Mouse (Mus musculus) right cerebral cortex, postnatal 36 days (tissue): ENCODE results near the gene Inpp1.
"Not testable (repeated sequence)": the region's sequence is repeated elsewhere in the genome, so short reads cannot be mapped to it uniquely, and the experiment has no call there.

ENCODE experiments used
- DNase-seq, 2 experiments: peaks; one replicate each; pipeline ENCODE4 v3.0.0; 2022; ENCODE audit warnings: low spot score in 2 of 2, mixed read lengths in 1 of 2

The Inpp1 gene

DNA sequence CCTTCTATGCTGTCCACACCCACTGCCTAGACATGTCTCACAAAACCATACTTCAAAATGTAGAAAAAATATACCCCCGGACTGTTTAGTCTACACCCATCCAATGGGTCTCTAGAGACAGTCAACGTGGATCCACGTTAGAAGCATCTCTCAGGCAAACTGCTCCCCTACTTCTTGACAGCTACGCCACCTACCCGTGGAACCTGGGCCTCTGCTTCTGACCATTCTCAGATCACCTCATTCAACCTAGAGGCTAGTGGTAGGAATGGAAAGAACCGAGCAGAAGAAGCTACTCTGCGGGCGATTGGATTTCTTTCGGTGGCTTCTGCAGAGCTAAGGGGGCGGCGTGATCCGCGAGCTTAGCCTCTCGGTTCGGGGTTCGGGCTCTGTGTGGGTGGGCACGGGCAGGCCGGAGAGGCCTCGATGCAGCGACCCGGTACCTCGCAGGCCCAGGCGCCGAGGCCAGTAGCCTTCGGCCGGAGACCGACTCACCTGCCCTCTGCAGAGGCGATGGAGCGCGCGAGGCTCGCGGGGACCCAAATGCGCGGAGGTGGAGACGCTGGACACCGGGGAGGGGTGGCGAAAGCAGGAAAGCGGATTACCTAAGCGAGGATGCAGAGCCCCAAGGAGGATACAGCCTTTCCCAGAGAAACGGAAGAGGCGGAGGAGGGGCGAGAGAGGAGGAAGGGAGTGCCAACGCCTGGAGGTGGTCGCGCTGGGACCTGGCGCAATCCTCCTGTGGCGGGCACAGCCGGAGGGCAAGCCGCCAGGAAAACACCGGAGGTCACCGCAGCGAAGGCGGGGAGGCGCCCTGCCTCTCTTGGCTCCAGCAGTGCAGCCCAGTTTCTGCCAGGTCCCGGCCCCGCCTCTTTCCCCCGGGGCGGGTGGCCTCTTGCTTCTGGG is at the start of gene Inpp1:
Gene Inpp1 (minus strand): TSS at position 779 of the 903 bp plus-strand sequence.
- peak; percentile 45 to 51 for DNase-seq

DNA sequence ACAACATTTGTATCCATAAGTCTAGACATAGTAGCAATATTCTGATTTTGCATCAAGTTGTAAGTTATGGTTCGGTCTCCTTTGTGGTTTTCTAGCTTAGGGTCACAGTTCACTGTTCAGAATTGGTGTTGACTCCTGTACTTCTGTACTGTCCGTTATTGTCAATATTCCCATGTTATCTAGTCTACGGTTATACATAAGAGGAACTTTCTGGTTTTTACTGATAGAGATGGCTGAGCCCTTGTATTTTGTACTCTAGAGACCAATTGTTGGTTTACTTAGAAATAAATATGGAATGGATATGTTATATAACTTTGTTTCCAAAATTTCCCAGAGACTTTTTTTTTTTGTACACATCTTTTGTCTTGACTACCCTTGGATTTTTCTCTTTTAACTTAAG is 48.5 kb upstream of the Inpp1 start:
- no peak for DNase-seq

DNA sequence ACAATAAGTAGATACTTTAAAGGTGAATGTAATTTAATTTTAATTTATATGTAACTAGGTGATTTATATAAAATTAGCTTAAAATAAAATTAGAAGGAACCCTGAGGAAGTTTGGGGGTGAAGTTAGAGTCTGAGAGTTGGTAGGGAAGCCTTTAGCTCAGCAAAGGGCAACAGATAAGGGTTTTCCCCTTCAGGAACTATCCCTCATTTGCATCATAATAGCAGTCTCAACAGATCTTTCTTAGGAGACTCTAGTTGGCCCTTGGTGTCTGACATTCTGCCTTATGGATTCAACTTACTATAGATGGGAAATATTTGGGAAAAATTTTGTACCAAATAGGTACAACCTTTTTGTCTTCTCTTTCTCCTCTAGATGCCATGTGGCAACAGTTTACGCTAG is 46.7 kb upstream of the Inpp1 start:
- no peak for DNase-seq

DNA sequence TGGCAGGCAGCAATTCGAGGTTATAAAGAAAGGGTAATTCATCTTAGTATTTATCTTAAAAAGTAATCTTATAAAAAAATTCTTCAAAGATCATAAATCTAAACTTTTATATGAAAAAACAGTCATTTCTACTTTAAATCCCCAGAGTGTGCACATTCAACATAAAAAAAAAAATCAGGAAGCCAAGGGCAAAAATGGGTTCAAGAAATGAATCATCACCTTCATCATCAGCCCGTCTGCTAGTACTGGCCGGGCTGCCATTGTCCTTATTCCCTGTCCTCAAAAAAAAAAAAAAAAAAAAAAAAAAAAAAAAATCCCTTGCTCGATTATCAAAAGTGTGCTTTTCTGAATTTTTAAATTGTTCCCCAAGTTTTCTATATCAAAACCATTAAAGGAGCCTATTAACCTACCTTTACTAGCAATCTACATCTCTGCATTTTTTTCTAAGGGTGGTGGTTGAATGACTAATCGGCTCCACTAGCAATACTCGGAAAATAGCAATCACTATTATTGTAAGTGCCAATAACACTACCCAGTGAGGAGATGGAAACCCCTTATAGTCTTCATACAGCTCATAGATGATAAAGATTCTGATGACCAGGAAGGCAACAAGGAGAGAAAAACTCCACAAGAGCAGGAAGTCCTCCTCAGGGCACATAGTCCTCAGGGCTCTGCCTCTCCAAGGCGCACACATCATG is 38.6 kb upstream of the Inpp1 start:
- DNase-seq: no peak

DNA sequence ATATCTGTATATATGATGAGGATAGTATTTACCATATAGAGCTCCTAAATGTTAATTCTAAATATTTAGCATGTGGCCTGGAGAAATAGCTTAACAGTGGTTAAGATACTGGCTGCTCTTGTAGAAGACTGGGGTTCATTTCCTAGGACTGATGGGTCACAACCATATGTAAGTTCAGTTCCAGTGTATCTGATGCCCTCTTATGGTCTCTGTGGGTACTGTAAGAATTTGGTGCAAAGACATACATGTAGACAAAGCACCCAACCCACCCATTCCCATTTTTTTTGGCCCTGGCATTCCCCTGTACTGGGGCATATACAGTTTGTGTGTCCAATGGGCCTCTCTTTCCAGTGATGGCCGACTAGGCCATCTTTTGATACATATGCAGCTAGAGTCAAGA is 36.5 kb upstream of the Inpp1 start:
- DNase-seq: not testable (repeated sequence)

DNA sequence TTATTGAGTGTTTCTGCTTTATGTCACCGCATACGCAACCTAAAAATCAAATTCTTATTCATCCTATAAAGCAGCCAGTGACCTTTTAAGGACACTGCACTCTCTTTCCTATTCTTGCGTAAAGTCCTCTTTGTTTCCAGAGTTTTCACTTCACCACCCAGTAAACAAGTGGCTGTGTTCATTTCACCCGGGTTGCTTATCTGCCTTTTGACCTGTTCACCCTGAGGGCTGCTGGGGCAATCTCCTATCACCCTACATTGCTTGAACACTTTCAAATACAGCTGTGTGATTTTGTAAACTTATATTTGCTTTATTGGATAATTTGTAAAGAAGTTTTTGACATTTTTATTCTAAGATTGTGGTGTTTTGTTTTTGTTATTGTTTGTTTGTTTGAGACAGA is 31.9 kb upstream of the Inpp1 start:
- DNase-seq: no peak

DNA sequence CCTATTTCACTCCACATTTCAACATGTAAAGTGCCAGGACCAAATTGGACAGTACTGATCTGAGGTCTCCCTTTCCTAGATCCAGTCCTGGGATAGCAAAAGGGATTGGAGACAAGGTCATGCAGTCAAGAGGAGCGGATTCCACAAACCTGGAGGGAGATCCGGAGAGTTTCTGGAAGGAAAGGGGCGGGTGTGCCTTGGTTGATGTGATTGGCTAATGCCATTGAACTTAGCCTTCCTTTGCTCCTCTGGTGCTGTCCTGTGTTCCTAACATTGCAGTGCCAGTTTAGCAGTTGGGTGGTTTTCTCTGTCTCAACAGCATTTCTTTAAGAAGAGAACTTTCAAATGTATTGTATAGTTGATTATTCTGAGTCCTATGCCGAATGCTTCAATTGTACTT is 29.1 kb upstream of the Inpp1 start:
- no peak for DNase-seq

DNA sequence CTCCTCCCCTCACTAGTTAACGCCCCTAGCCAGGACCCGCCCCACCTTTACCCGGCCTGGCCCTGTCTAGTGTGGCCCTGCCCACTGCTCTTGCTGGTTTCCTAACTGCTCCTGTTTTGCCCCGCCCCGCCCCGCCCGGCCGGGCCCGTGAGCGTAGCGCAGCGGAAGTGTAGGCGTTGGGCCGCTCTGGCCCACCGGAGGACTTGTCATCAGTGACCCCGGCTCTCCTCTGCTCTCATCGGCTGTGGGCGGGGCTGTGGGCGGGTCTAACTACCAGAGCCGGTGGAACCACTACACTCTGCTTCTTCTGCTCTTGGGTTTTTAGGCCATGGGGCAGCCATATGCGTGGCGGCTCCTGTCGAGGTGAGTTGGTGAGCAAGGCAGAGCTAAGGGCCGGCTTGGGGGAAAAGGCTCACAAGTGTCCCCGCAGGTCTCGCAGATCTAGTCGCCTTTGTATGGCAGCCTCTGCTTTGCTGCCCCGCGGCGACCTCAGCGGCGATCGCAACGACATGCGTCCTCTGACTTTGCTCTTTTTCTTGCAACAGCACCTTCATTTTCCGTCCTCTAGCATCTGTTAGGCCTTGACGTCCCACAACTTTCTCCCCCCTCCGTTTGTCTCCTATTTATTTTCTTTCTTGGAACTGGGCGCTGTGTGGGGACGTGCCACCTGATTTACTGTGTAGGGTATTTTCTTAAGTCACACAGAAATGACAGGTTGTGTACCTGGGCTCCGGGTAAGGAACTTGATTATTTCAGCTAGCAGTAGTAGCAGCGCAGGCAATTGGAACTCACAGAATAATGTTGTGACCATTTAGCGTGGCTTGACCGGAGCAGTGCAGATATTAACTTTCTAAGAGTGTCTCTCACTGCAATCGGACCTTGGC is 27.5 kb upstream of the Inpp1 start, which contains the start of gene Hibch:
Gene Hibch (plus strand): TSS at position 148 of the 884 bp plus-strand sequence.
- peak; percentile 97 to 98 for DNase-seq

DNA sequence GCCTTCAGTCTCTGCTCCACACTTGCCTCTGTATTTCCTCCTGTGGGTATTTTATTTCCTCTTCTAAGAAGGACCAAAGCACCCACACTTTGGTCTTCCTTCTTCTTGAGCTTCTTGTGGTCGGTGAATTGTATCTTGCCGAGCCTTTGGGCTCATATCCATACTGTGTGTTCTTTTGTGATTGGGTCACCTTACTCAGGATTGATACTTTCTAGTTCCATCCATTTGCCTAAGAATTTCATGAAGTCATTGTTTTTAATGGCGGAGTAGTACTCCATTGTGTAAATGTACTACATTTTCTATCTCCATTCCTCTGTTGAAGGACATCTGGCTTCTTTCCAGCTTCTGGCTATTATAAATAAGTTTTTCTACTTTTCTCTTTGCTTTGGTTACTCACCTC is 26.9 kb upstream of the Inpp1 start:
- DNase-seq: no peak

DNA sequence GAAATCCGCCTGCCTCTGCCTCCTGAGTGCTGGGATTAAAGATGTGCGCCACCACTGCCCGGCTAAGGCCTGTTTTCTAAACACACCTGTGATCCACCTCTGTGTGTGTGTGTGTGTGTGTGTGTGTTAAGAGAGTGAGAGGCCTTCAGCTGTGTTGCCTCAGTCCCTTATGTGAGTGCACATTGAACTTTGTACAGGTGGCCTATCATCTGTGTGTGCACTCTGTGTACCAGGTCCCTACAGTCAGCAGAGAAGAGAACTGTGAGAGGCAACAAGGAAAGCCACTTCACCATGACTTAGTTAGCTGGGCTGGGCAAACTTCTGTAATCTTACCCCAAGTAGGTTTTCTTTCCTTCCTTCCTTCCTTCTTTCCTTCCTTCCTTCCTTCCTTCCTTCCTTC is 21.6 kb upstream of the Inpp1 start:
- no peak for DNase-seq

DNA sequence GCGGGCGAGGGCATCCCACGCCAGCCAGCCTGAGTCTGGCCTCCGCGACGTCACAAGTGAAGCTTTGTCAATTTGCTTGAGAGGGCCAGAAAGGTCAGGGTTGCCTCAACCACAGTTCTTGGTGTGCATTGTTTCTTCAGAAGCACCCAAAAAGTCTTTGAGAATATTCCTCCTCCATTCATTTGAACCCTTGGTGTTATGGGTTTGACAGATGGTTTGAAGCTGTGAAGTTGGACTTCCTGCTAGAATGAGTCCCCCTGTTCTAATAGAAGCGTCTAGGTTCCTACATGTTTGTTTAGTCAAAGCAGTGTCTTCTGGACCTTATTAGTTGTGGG is 292 bp upstream of the Inpp1 start:
- DNase-seq: no peak

DNA sequence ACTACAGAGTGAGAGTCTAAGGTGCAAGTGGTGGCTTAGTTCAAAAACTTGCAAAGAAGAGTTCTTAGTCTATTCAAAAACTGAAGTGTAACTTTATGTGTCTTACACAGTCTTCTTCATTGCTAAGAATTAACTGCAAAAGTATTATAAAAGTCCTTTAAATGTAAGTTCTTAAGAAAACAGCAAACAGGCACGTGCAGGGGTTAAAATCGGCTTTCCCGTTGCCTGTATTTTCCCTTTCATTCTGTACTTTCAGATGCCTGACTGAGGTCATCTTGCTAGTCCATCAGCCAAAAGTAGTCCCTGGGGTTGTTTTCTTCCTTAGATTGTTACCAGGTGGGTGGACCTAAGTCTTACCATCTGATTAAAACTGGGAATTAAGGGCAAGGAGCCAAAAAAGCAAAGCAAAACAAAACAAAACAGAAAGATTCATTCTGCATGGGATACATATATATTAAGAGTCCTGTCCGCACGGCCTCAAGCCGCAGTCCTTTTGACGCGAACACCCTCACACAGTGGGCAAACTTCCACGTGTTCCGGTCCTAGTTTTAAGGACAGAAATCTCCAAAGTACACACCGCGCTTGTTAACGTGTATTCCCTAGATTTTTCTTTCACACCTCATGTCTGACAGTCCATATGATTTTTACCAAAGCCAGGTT is 1.1 kb downstream of the Inpp1 start:
- DNase-seq: no peak

DNA sequence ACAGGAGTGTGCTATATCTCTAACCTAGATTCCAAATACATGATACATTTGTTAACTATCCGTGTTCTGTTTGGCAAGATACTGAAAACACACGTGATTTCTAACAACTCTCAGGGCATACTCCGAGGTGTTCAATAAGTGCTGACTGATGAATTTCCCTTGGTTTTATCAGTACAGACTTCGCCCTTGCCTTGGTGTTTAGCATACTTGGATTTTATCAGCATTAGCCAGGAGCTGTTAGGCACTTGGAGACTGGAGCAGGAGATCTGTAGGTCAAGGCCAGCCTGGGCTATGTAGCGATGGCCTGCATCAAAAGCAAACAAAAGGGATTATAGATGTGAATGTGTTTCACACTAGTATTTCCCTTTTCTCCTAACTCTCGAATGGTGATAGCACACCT is 9.0 kb downstream of the Inpp1 start:
- no peak for DNase-seq

DNA sequence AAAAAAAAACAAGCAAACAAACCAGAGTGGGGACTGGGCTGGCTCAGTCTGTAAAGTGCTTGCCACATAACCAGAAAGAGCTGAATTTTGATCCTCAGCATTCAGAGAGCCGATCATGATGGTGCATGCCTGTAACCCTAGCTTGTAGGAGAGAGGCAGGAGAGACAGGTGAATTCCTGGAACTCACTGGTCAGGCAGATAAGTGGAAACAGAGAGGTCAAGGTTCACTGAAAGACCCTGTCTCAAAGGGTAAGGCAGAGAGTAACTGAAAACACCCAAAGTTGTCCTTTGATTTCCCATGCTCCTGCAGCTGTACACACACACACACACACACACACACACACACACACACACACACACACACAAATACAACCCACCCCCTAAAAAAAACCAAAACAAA is 12.4 kb downstream of the Inpp1 start:
- DNase-seq: no peak

DNA sequence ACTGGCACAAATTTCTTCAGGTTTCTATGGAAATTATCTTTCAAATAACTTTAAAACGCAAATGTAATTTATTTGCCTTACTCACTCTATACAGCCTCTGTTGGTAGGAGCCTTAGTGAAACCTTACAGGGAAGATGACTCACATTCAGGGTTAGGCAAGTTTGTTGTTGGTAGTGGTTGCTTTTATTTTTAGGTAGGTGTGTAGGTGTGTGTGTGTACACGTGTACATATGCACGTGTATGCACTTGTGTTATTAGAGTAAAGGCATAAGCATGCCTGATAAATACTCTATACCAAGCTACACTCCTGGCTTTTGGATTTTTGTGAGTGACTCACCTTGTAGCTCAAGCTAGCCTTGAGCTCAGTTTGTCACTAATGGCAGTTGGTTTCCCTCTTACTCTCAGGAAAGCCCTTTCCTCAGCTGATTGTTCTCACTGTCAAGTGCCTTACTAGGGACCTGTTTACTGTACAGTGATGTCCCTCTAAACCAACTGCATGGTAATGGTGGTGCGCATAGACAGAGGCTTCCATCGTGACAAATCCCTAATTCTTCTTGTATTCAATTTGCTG is 15.0 kb downstream of the Inpp1 start:
- no peak for DNase-seq

DNA sequence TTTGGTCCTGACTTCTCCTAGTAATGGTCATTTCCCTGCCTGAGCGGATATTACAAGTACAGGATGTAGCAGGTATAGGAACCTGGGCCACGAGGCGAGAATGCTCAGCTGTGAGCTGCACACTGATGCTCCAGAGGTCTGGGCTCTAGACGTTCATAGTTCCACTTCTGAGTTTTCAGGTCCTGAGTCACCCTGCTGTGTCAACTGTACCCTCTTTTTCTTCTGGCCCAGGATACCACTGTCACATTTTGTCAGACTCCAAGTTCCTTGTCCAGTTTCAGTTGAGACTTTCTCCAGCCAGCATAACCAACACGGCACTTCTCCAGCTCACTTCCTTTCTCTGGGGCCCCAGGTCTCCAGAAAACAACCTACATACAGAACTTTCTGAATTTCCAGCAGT is 15.8 kb downstream of the Inpp1 start:
- DNase-seq: no peak

DNA sequence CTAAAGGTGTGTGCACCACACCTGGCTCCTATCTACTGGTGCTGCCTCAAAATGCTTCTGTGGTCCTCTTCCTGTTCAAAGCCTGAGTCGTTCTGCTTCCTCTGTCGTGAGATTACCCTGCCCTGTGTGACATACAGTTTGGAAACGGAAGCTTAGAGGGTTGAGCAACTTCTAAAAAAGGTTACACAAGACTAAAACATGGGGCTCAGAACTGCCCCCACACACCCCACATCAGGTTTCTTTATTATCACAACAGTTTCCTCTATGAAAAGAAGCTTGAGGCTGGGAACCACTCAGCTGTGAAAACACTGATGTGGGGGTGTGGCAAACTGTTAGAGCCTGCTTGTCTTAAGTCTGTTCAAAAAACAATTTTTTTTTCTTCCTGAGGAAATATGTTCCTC is 17.1 kb downstream of the Inpp1 start:
- DNase-seq: peak in 1 of 2 experiments; percentile 21

DNA sequence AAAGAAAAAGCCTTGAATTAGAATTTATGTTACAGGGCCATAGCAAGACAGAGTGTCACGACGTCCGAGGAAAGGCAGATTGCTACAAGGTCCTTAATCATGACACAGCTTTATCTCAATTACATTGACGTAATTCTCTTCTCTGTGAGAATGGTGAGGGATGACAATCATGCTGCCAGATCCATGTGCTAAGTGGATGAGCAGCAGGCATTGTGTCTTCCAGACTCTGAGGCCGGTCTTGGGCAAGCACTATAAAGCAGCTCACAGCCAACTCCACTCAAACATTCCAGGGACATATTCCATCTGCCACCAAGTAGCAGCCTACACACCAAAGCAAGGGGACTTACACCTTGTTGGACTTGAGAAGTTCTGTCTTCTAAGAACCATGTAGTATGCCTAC is 17.7 kb downstream of the Inpp1 start:
- DNase-seq: no peak

DNA sequence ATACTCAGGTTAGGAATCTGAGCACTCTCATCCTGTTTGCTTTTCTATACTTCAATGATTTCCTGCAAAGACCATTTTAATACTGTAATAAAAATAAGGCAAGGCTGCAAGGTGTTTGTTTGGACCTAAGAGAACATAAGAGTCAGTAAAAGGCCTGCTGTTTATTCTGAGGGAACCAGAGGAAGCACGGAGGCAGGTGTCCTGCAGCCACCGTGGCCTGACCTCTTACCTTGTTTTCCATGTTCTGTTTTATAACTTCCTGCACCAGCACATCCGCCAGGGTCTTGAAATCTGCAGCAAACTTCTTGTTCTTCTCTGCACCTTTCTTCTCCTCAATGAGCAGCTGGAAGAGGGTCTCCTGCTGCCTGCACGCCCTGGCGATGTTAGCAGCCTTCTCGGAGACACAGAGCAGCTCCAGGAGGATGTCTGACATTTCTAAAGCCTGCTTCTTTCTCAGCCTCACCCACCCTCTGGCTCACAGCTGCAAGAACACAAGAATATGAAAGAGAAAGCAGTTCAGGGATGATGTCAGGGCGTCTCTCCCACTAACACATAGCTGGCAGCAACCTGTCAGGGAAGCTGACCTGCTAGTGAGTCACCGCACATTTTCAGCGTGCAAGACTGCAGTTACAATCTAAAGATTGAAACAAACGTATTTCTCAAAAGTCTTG is 18.3 kb downstream of the Inpp1 start:
- DNase-seq: peak; percentile 45 to 60

DNA sequence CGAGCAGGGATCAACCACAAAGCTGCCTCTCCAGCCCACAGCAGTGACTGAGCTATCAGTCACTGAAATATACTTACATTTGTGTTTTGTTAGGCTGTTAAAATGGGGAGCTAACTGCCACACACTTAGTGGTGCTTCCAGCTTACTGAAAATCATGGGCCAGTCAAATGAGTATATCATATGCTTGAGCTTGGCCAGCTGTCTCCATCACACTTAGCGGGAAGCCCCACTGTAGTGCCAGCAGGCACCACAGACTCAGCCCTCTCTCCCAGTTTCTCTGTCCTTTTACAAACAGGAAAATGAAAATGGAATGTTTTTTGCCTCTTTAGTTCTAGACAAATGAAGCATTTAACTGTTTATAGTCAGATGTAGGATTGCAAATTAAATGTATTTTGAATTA is 21.6 kb downstream of the Inpp1 start:
- no peak for DNase-seq

DNA sequence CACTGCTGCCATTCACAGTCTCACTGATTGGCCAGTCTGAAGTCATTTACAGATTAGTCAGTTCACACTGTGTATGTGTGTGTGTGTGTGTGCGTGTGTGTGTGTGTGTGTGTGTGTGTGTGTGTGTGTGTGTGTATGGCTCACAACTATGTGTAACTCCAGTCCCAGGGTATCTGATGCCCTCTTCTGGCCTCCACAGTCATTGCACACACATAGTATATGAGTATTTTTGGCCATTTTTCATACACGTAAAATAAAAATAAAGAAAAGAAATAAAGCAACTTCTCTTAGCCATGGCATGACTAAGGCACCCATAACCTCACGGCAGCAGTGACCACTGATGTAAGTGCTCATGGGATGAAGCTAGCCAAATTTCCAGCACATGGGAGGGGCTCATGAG is 23.8 kb downstream of the Inpp1 start:
- DNase-seq: no peak
